Mouse (Mus musculus): ENCODE data around the gene Cela1. TPM values are rescaled to one million over a fixed set of nuclear protein-coding genes. Genes with fewer than 3 reads are reported as not detected.

Gene Cela1
- polyA plus RNA-seq (2014; fragmentation: Nextera tagmentation; extraction: Ambion mirVana): 1.7 and 1.9 TPM in 2 replicates

DNA sequence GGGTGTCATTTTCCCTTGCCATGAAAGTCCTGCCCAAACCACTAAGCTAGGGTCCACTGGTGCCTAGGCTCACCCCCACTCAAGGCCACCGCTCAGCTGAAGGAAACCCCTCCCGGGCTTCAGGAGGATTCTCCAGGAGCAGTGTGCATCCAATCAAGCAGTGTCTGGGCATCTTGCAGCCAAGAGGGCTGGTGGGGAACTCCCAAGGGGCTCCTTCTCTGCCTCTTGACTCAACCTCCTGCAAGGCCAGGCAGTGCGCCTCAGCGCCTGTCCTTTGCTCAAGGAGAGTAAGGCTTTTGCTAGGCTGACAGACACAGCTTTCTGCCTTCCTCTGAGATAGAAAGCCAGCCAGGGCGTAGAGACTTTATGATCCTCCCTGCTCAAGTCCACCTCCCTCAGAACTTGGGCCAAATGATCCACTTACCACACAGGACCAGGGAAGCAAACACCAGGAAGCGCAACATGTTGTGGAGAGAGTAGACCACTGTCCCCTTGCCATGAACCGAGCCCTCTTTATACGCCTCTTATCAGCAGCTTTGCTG lies at the start of gene Cela1:
Gene Cela1, minus strand, starts transcription at position 492 of the 542 bp plus-strand sequence.
- no peak within 1 kb of the TSS for H3K9ac ChIP-seq (replicated peaks; ENCODE audit: low read depth, low read length)
- no peak within 1 kb of the TSS for H3K4me3 ChIP-seq (ENCODE audit: low read depth, low read length)
- H3K27ac ChIP-seq (ENCODE audit: low read depth, low read length): no peak within 1 kb of the TSS
- H3K9me3 ChIP-seq (ENCODE audit: control insufficient read depth, low read length): no peaks in the 10 kb centered on the region; the same call in 1 of the 2 replicates
- 0 out of 2 replicates have a peak, but pooled peaks cover 3% of the 10 kb centered on the region for H3K4me1 ChIP-seq (ENCODE audit: control insufficient read depth, insufficient read depth, low read length)
- no peak within 1 kb of the TSS for H3K4me2 ChIP-seq (ENCODE audit: low read depth, low read length)
- 79% methylated on average over 8 of the region's 8 CpGs for WGBS
- no peaks in the 10 kb centered on the region for H3K27me3 ChIP-seq (ENCODE audit: control insufficient read depth, insufficient read depth, low read length)
- no peaks in the 10 kb centered on the region for H3K36me3 ChIP-seq (ENCODE audit: control insufficient read depth, insufficient read depth, low read length)
- ATAC-seq (ENCODE audit: low read depth): no peak

DNA sequence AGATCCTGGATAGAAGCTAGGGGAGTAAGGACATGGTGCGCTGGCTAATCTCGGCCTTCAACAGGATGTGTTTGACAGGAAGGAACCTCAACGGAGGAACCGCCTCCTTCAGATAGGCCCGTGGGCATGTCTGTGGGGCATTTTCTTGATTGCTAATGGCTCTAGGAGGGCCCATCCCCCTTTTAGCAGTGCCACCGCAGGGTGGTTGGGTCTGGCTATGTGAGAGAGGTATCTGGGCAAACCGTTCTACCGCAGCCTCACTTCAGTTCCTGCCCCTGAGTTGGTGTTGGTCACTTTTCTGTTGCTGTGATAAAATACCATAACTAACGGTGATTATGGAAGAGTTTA lies 48.2 kb upstream of the Cela1 start:
- no peak for ATAC-seq (ENCODE audit: low read depth)
- WGBS: 84% methylated on average over 9 of the region's 9 CpGs
- H3K9me3 ChIP-seq (ENCODE audit: control insufficient read depth, low read length): no peaks in the 10 kb centered on the region
- H3K4me1 ChIP-seq (ENCODE audit: control insufficient read depth, insufficient read depth, low read length): no peaks in the 10 kb centered on the region
- H3K4me2 ChIP-seq (ENCODE audit: low read depth, low read length): no peak overlapping the region
- no peaks in the 10 kb centered on the region for H3K27me3 ChIP-seq (ENCODE audit: control insufficient read depth, insufficient read depth, low read length)
- no peak overlapping the region for H3K27ac ChIP-seq (ENCODE audit: low read depth, low read length)
- H3K4me3 ChIP-seq (ENCODE audit: low read depth, low read length): no peak overlapping the region
- H3K36me3 ChIP-seq (ENCODE audit: control insufficient read depth, insufficient read depth, low read length): no peaks in the 10 kb centered on the region
- H3K9ac ChIP-seq (replicated peaks; ENCODE audit: low read depth, low read length): no peak overlapping the region

- H3K9ac ChIP-seq (replicated peaks; ENCODE audit: low read depth, low read length): no peak overlapping the region
- H3K4me1 ChIP-seq (ENCODE audit: control insufficient read depth, insufficient read depth, low read length): no peaks in the 10 kb centered on the region
- H3K27ac ChIP-seq (ENCODE audit: low read depth, low read length): no peak overlapping the region
- no peaks in the 10 kb centered on the region for H3K36me3 ChIP-seq (ENCODE audit: control insufficient read depth, insufficient read depth, low read length)
- H3K9me3 ChIP-seq (ENCODE audit: control insufficient read depth, low read length): no peaks in the 10 kb centered on the region
- no peak overlapping the region for H3K4me3 ChIP-seq (ENCODE audit: low read depth, low read length)
- no peak overlapping the region for H3K4me2 ChIP-seq (ENCODE audit: low read depth, low read length)
- WGBS: 76% methylated on average over 14 of the region's 15 CpGs
- H3K27me3 ChIP-seq (ENCODE audit: control insufficient read depth, insufficient read depth, low read length): no peaks in the 10 kb centered on the region
- no peak for ATAC-seq (ENCODE audit: low read depth)
Measured at GRCm38 (mm10) chr15:100735095-100735952, 47.6 kb upstream of the Cela1 start.

DNA sequence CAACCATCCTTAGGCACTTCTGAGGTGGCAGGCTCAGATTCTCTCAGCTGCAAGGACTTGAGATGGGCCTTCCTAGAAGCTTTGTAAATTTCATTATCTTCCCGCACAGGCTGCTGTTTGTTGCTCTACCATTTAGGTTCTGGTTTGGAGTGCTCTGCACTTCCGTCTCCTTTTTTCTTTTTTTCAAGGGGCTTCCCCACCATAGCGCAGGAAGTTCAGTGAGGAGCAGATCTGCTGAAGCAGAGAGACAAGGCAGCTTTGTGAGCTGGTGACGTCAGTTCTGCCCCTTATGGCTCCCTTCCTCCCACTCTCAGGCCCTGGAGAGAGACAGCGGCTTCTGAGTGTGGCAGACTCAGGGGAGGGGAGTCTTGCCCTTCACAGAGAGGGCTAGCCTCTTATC lies 44.9 kb upstream of the Cela1 start:
- Histone ChIP-seq H3K9ac (replicated peaks; ENCODE audit: low read depth, low read length) (no peak overlapping the region), H3K27me3 (ENCODE audit: control insufficient read depth, insufficient read depth, low read length) (peaks cover 20% of the 10 kb centered on the region), H3K4me2 (ENCODE audit: low read depth, low read length) (no peak overlapping the region), H3K27ac (ENCODE audit: low read depth, low read length) (no peak overlapping the region), H3K9me3 (ENCODE audit: control insufficient read depth, low read length) (no peaks in the 10 kb centered on the region), H3K4me1 (ENCODE audit: control insufficient read depth, insufficient read depth, low read length) (peaks cover 7% of the 10 kb centered on the region; the same call in 1 of the 2 replicates), H3K36me3 (ENCODE audit: control insufficient read depth, insufficient read depth, low read length) (no peaks in the 10 kb centered on the region), H3K4me3 (ENCODE audit: low read depth, low read length) (no peak overlapping the region)
- ATAC-seq (ENCODE audit: low read depth): no peak
- 29% methylated on average over 5 of the region's 5 CpGs for WGBS

- Histone ChIP-seq H3K36me3 (ENCODE audit: control insufficient read depth, insufficient read depth, low read length) (no peaks in the 10 kb centered on the region), H3K4me2 (ENCODE audit: low read depth, low read length) (no peak overlapping the region), H3K4me1 (ENCODE audit: control insufficient read depth, insufficient read depth, low read length) (peaks cover 7% of the 10 kb centered on the region; the same call in 1 of the 2 replicates), H3K27ac (ENCODE audit: low read depth, low read length) (no peak overlapping the region), H3K9me3 (ENCODE audit: control insufficient read depth, low read length) (no peaks in the 10 kb centered on the region), H3K4me3 (ENCODE audit: low read depth, low read length) (no peak overlapping the region), H3K27me3 (ENCODE audit: control insufficient read depth, insufficient read depth, low read length) (peaks cover 22% of the 10 kb centered on the region), H3K9ac (replicated peaks; ENCODE audit: low read depth, low read length) (no peak overlapping the region)
- 65% methylated on average over 9 of the region's 9 CpGs for WGBS
- ATAC-seq (ENCODE audit: low read depth): no peak
Measured at GRCm38 (mm10) chr15:100731081-100731480, 43.4 kb upstream of the Cela1 start.

GRCm38 (mm10) chr15:100729281-100729985 lies 41.7 kb upstream of the Cela1 start, which contains the start of gene Galnt6:
Gene Galnt6, minus strand, starts transcription at chr15:100729376.
- no peak within 1 kb of the TSS for H3K27ac ChIP-seq (ENCODE audit: low read depth, low read length)
- ATAC-seq (ENCODE audit: low read depth): no peak
- peak within 1 kb of the TSS; percentile 26 for H3K4me3 ChIP-seq (ENCODE audit: low read depth, low read length)
- H3K4me2 ChIP-seq (ENCODE audit: low read depth, low read length): peak within 1 kb of the TSS; percentile 48
- H3K27me3 ChIP-seq (ENCODE audit: control insufficient read depth, insufficient read depth, low read length): peaks cover 22% of the 10 kb centered on the region
- 6% methylated on average over 42 of the region's 57 CpGs for WGBS
- H3K9ac ChIP-seq (replicated peaks; ENCODE audit: low read depth, low read length): no peak within 1 kb of the TSS; the same call in 1 of the 2 replicates
- H3K36me3 ChIP-seq (ENCODE audit: control insufficient read depth, insufficient read depth, low read length): no peaks in the 10 kb centered on the region
- H3K9me3 ChIP-seq (ENCODE audit: control insufficient read depth, low read length): no peaks in the 10 kb centered on the region
- peaks cover 7% of the 10 kb centered on the region; the same call in 1 of the 2 replicates for H3K4me1 ChIP-seq (ENCODE audit: control insufficient read depth, insufficient read depth, low read length)

DNA sequence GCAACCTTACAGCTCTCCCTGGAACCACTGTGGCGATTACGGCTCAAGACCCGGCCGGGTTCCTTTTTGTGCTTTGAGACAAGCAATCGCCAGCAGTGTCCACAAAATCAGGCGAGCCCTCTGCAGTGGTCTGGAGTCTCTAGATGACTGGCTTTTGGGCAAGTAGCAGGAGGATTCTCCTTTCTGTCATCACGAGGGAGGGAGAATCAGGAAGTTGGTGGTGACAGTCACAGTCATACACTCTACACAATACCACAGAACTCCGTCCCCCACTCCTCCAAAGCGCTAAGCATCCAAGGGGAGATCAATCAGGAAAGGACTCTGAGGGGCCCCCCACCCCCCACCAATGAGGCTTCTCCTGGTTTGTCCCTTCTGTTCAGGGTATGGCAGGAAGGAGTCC lies 40.9 kb upstream of the Cela1 start:
- Histone ChIP-seq H3K9ac (replicated peaks; ENCODE audit: low read depth, low read length) (no peak overlapping the region), H3K27me3 (ENCODE audit: control insufficient read depth, insufficient read depth, low read length) (peaks cover 22% of the 10 kb centered on the region)
- WGBS: 27% methylated on average over 9 of the region's 9 CpGs

GRCm38 (mm10) chr15:100727834-100728233 lies 40.1 kb upstream of the Cela1 start:
- ATAC-seq (ENCODE audit: low read depth): no peak
- H3K4me2 ChIP-seq (ENCODE audit: low read depth, low read length): no peak overlapping the region
- H3K9ac ChIP-seq (replicated peaks; ENCODE audit: low read depth, low read length): no peak overlapping the region
- H3K27me3 ChIP-seq (ENCODE audit: control insufficient read depth, insufficient read depth, low read length): peaks cover 22% of the 10 kb centered on the region
- H3K36me3 ChIP-seq (ENCODE audit: control insufficient read depth, insufficient read depth, low read length): no peaks in the 10 kb centered on the region
- no peak overlapping the region for H3K4me3 ChIP-seq (ENCODE audit: low read depth, low read length)
- WGBS: 89% methylated on average over 11 of the region's 11 CpGs
- H3K27ac ChIP-seq (ENCODE audit: low read depth, low read length): no peak overlapping the region
- peaks cover 7% of the 10 kb centered on the region; the same call in 1 of the 2 replicates for H3K4me1 ChIP-seq (ENCODE audit: control insufficient read depth, insufficient read depth, low read length)
- H3K9me3 ChIP-seq (ENCODE audit: control insufficient read depth, low read length): no peaks in the 10 kb centered on the region

More for the DNA sequence above, 40.9 kb upstream of the Cela1 start:
- no peaks in the 10 kb centered on the region for H3K9me3 ChIP-seq (ENCODE audit: control insufficient read depth, low read length)
- no peak overlapping the region for H3K27ac ChIP-seq (ENCODE audit: low read depth, low read length)
- H3K4me3 ChIP-seq (ENCODE audit: low read depth, low read length): peak overlapping the region; percentile 26
- no peak for ATAC-seq (ENCODE audit: low read depth)
- no peaks in the 10 kb centered on the region for H3K36me3 ChIP-seq (ENCODE audit: control insufficient read depth, insufficient read depth, low read length)
- H3K4me1 ChIP-seq (ENCODE audit: control insufficient read depth, insufficient read depth, low read length): peaks cover 7% of the 10 kb centered on the region; the same call in 1 of the 2 replicates
- peak overlapping the region; percentile 48 for H3K4me2 ChIP-seq (ENCODE audit: low read depth, low read length)
